Mouse (Mus musculus): ENCODE data around the gene Hinfp. TPM values are rescaled to one million over a fixed set of nuclear protein-coding genes. Genes with fewer than 3 reads are reported as not detected.
"Not testable (repeated sequence)": the region's sequence is repeated elsewhere in the genome, so short reads cannot be mapped to it uniquely, and the experiment has no call there.

The Hinfp gene
- polyA plus RNA-seq, 1 experiment from 2014 or later, result 20.1 TPM

DNA sequence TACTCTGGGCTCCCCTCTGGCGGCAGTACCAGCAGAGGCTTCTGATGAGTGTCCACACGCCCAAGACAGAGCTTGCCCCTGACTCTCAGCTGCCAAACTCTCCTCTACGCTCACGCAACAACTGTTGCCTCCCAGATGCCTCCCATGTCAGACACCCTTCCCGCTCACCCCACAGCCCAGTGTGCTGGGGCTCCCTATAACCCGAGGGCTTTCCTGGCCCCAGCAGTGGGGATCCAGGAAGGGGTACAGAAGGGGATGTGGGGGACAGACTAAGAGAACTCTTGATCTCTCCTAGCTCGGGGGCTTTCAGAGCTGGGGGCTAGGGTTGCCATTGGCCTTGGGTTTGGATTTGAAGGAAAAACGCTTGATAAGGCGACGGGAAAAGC lies 5.3 kb upstream of the Hinfp start:
- Histone ChIP-seq H3K4me1 (ENCODE audit: insufficient read depth) (peaks cover 5% of the 10 kb centered on the region; the same call in 1 of the 2 replicates), H3K27me3 (ENCODE audit: insufficient read depth, low read length) (no peaks in the 10 kb centered on the region), H3K9ac (peak overlapping the region; percentile 47; the same call in 1 of the 2 replicates), H3K4me2 (peak overlapping the region; percentile 24; the same call in 1 of the 2 replicates), H3K27ac (ENCODE audit: low read depth) (peak overlapping the region; percentile 66; the same call in 1 of the 2 replicates), H3K36me3 (ENCODE audit: insufficient read depth) (peaks cover 30% of the 10 kb centered on the region), H3K9me3 (ENCODE audit: low read depth, low read length) (no peaks in the 10 kb centered on the region), H3K4me3 (ENCODE audit: low read depth, low read length) (no peak overlapping the region)
- no peak for TF ChIP-seq CTCF (IDR thresholded peaks at IDR 0.05; ENCODE audit: low read depth)
- WGBS, result 26% methylated on average over 10 of the region's 10 CpGs
- DNase-seq (no peak), ATAC-seq (ENCODE audit: insufficient read depth) (no peak)

DNA sequence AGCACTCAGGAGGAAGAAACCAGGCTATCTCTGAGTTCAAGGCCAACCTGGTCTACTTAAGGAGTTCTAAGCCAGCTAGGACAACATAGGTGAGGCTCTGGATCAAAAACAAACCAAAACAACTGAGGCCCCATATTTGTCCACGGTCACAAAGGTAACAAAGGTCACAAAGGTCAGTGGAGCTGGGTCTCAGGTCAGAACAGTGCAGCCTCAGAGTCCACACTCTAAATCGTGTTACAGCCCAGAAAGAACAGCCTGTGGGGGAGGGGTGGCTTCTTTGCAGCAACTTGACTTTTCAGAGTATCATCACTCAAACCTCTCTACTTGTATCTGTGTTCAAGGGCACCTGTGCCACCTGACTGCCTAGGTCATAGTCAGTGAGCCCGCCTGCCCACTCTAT lies 4.3 kb upstream of the Hinfp start:
- no peak for TF ChIP-seq CTCF (IDR thresholded peaks at IDR 0.05; ENCODE audit: low read depth)
- Histone ChIP-seq H3K4me1 (ENCODE audit: insufficient read depth) (peaks cover 5% of the 10 kb centered on the region; the same call in 1 of the 2 replicates), H3K36me3 (ENCODE audit: insufficient read depth) (peaks cover 20% of the 10 kb centered on the region), H3K9ac (no peak overlapping the region), H3K9me3 (ENCODE audit: low read depth, low read length) (no peaks in the 10 kb centered on the region), H3K27me3 (ENCODE audit: insufficient read depth, low read length) (no peaks in the 10 kb centered on the region), H3K4me2 (no peak overlapping the region), H3K27ac (ENCODE audit: low read depth) (no peak overlapping the region), H3K4me3 (ENCODE audit: low read depth, low read length) (no peak overlapping the region)
- DNase-seq, result no peak
- no peak for ATAC-seq (ENCODE audit: insufficient read depth)
- WGBS, result 45% methylated on average over 3 of the region's 3 CpGs

DNA sequence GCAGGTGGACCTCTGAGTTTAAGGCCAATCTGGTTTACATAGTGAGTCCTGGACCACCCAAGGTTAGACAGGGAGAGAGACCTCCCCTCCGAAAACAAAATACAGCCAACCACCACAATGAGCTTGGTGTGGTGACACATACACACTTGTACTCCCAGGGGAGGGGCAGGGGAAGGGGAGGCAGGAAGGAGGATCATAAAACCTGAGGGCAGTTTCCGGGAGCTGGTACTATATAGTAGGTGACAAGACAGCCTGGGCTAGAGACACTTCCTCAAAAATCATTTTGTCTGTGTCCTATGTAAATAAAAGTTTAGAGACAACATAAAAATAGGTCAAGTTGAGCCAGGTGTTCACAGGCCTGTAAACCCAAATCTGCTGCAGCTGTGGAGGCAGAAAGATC lies 1.8 kb upstream of the Hinfp start:
- peaks cover 5% of the 10 kb centered on the region; the same call in 1 of the 2 replicates for H3K4me1 ChIP-seq (ENCODE audit: insufficient read depth)
- no peaks in the 10 kb centered on the region for H3K27me3 ChIP-seq (ENCODE audit: insufficient read depth, low read length)
- peaks cover 13% of the 10 kb centered on the region; the same call in 1 of the 2 replicates for H3K36me3 ChIP-seq (ENCODE audit: insufficient read depth)
- DNase-seq (no peak), ATAC-seq (ENCODE audit: insufficient read depth) (no peak)
- no peak overlapping the region for H3K27ac ChIP-seq (ENCODE audit: low read depth)
- TF ChIP-seq CTCF (IDR thresholded peaks at IDR 0.05; ENCODE audit: low read depth), result no peak
- no peak overlapping the region for H3K9ac ChIP-seq
- H3K9me3 ChIP-seq (ENCODE audit: low read depth, low read length), result no peaks in the 10 kb centered on the region
- WGBS, result 83% methylated on average over 2 of the region's 2 CpGs
- H3K4me2 ChIP-seq, result no peak overlapping the region
- no peak overlapping the region for H3K4me3 ChIP-seq (ENCODE audit: low read depth, low read length)

GRCm38 (mm10) chr9:44306532-44306931 lies 1.1 kb upstream of the Hinfp start:
- H3K4me2 ChIP-seq, result no peak overlapping the region
- WGBS, result 83% methylated on average over 6 of the region's 6 CpGs

DNA sequence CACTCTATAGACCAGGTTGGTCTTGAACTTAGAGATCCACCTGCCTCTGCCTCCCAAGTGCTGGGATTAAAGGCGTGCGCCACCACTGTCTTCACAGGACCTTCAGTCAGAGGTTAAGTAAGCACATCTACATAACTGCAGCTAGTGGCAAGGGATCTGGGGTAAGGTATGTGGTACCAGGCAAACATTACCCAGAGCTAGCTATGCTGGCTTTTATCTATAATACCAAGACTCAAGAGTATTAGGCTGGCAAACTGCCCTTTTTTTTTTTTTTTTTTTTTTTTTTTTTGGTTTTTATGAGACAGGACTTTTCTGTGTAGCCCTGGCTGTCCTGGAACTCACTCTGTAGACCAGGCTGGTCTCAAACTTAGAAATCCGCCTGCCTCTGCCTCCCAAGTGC lies 5.5 kb downstream of the Hinfp start:
- H3K27me3 ChIP-seq (ENCODE audit: insufficient read depth, low read length); H3K9ac ChIP-seq; H3K4me1 ChIP-seq (ENCODE audit: insufficient read depth); DNase-seq; H3K4me3 ChIP-seq (ENCODE audit: low read depth, low read length); ATAC-seq (ENCODE audit: insufficient read depth); H3K9me3 ChIP-seq (ENCODE audit: low read depth, low read length); H3K4me2 ChIP-seq; H3K27ac ChIP-seq (ENCODE audit: low read depth): not testable (repeated sequence)
- H3K36me3 ChIP-seq (ENCODE audit: insufficient read depth), result peaks cover 78% of the 10 kb centered on the region
- WGBS, result 86% methylated on average over 3 of the region's 3 CpGs

More at GRCm38 (mm10) chr9:44306532-44306931, 1.1 kb upstream of the Hinfp start:
- Histone ChIP-seq H3K4me3 (ENCODE audit: low read depth, low read length) (no peak overlapping the region), H3K9me3 (ENCODE audit: low read depth, low read length) (no peaks in the 10 kb centered on the region), H3K9ac (no peak overlapping the region), H3K27ac (ENCODE audit: low read depth) (no peak overlapping the region), H3K36me3 (ENCODE audit: insufficient read depth) (peaks cover 20% of the 10 kb centered on the region), H3K27me3 (ENCODE audit: insufficient read depth, low read length) (no peaks in the 10 kb centered on the region), H3K4me1 (ENCODE audit: insufficient read depth) (peaks cover 5% of the 10 kb centered on the region; the same call in 1 of the 2 replicates)
- DNase-seq (no peak), ATAC-seq (ENCODE audit: insufficient read depth) (no peak)
- TF ChIP-seq CTCF (IDR thresholded peaks at IDR 0.05; ENCODE audit: low read depth), result no peak

DNA sequence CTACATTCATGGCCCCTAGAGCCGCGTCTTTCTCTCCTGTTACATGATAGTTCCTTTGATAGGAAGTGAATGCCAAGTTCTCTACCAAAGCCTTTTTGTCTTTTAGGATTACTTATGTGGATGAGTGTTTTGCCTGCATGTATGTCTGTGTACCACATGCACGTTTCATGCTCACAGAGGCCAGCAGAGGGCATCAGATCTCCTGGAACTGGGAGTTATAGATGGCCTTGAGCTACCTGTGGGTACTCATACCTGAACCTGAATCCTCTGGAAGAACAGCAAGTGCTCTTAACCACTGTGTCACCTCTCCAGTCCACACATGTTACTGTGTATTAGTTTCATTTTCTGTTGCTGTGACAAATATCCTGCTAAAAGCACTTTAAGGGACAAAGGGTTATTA lies 13.0 kb downstream of the Hinfp start:
- H3K9me3 ChIP-seq (ENCODE audit: low read depth, low read length), result no peaks in the 10 kb centered on the region
- H3K4me1 ChIP-seq (ENCODE audit: insufficient read depth), result peaks cover 4% of the 10 kb centered on the region; the same call in 1 of the 2 replicates
- no peak overlapping the region for H3K9ac ChIP-seq
- H3K27me3 ChIP-seq (ENCODE audit: insufficient read depth, low read length), result peaks cover 20% of the 10 kb centered on the region
- H3K27ac ChIP-seq (ENCODE audit: low read depth), result no peak overlapping the region
- ATAC-seq (ENCODE audit: insufficient read depth) (no peak), DNase-seq (peak; percentile 71)
- H3K4me2 ChIP-seq, result no peak overlapping the region
- H3K4me3 ChIP-seq (ENCODE audit: low read depth, low read length), result no peak overlapping the region
- H3K36me3 ChIP-seq (ENCODE audit: insufficient read depth), result peaks cover 48% of the 10 kb centered on the region
- WGBS, result 65% methylated on average over 3 of the region's 3 CpGs
- peak; percentile 66 for TF ChIP-seq CTCF (IDR thresholded peaks at IDR 0.05; ENCODE audit: low read depth)

DNA sequence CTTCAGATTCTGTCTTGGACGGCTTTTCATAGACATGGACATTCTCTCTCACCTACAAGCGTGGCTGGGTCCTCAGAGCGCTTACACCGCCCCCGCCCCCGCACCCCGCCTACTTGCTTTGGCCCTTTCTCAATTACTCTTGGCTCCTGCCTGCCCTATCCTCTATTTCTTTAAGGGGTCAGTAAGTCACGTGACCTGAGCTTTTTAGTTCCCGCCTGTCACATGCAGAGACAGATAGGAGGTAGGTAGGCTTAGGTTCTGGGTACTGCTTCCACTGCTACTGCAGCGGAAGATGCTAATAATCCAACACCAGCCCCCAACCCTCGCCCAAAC lies 16.5 kb downstream of the Hinfp start:
- Histone ChIP-seq H3K36me3 (ENCODE audit: insufficient read depth) (peaks cover 16% of the 10 kb centered on the region; the same call in 1 of the 2 replicates), H3K27me3 (ENCODE audit: insufficient read depth, low read length) (peaks cover 27% of the 10 kb centered on the region), H3K4me2 (peak overlapping the region; percentile 97), H3K4me3 (ENCODE audit: low read depth, low read length) (peak overlapping the region; percentile 63; the same call in 1 of the 2 replicates), H3K27ac (ENCODE audit: low read depth) (no peak overlapping the region), H3K4me1 (ENCODE audit: insufficient read depth) (peaks cover 4% of the 10 kb centered on the region; the same call in 1 of the 2 replicates), H3K9me3 (ENCODE audit: low read depth, low read length) (no peaks in the 10 kb centered on the region), H3K9ac (no peak overlapping the region)
- ATAC-seq (ENCODE audit: insufficient read depth) (no peak), DNase-seq (peak; percentile 20)
- WGBS, result 11% methylated on average over 11 of the region's 11 CpGs
- no peak for TF ChIP-seq CTCF (IDR thresholded peaks at IDR 0.05; ENCODE audit: low read depth)

All from lung, embryonic 14.5 days (tissue).